Mouse (Mus musculus) intestine, postnatal 0 days (tissue): ENCODE data around the gene Cdca7l. TPM values are rescaled to one million over a fixed set of nuclear protein-coding genes. Genes with fewer than 3 reads are reported as not detected.
"Not testable (repeated sequence)": the region's sequence is repeated elsewhere in the genome, so short reads cannot be mapped to it uniquely, and the experiment has no call there.

Experiments
- ATAC-seq: fragments of 200-750 bp; cut with Nextera tagmentation; 2 replicates; pipeline ENCODE4 v1.8.0; 2017; ENCODE audit warnings: mild to moderate bottlenecking, moderate TSS enrichment, moderate library complexity
- H3K27ac ChIP-seq: fragments of 300-500 bp; sonication (generic); 2 replicates; pipeline ENCODE4 v1.5.1; 2014; ENCODE audit warnings: mild to moderate bottlenecking, low read depth, low read length, moderate library complexity
- H3K27me3 ChIP-seq: fragments of 300-500 bp; sonication (generic); replicated peaks from 2 replicates; pipeline ENCODE4 v1.6.1; 2014; ENCODE audit warnings: low read length, mixed read lengths; ENCODE audit not compliant: control insufficient read depth, insufficient read depth
- H3K36me3 ChIP-seq: fragments of 300-500 bp; sonication (generic); 2 replicates; pipeline ENCODE4 v1.6.1; 2014; ENCODE audit warnings: mild to moderate bottlenecking, moderate library complexity; ENCODE audit not compliant: control insufficient read depth, insufficient read depth
- H3K4me1 ChIP-seq: fragments of 300-500 bp; sonication (generic); replicated peaks from 2 replicates; pipeline ENCODE4 v1.6.1; 2014; ENCODE audit warnings: antibody characterized with exemption, low read length, mixed read lengths; ENCODE audit not compliant: control insufficient read depth, insufficient read depth
- H3K4me2 ChIP-seq: fragments of 300-500 bp; sonication (generic); replicated peaks from 2 replicates; pipeline ENCODE4 v1.6.1; 2014; ENCODE audit warnings: low read depth, mild to moderate bottlenecking, moderate library complexity
- H3K4me3 ChIP-seq: fragments of 300-500 bp; sonication (generic); 2 replicates; pipeline ENCODE4 v1.5.1; 2014; ENCODE audit warnings: low read depth, low read length
- H3K9ac ChIP-seq: fragments of 300-500 bp; sonication (generic); 2 replicates; pipeline ENCODE4 v1.6.1; 2014; ENCODE audit warnings: mild to moderate bottlenecking, low read depth, low read length
- H3K9me3 ChIP-seq: fragments of 300-500 bp; sonication (generic); 2 replicates; pipeline ENCODE4 v1.6.1; 2016; ENCODE audit warnings: mixed run types; ENCODE audit not compliant: control insufficient read depth
- CTCF ChIP-seq: sonication (generic); IDR thresholded peaks from 2 replicates; pipeline ENCODE4 v1.5.1; 2016; ENCODE audit warnings: low read depth, mild to moderate bottlenecking, control low read depth, antibody characterized with exemption, moderate library complexity
- WGBS: fragments of 180-500 bp; shearing (Covaris S2); extraction: QIAGEN DNeasy Blood & Tissue Kit; methylation state at CpG from one replicate; pipeline ENCODE4 v1.1.7; 2014; 5-methylcytosine and 5-hydroxymethylcytosine counted together
- polyA plus RNA-seq: library from polyadenylated mRNA; unstranded; fragments of >200 nt; fragmentation: Nextera tagmentation; extraction: Ambion mirVana; gene quantifications from 2 replicates; pipeline ENCODE4 v1.2.1, GENCODE M21; 2015

Cdca7l gene
- polyA plus RNA-seq, 1 experiment from 2014 or later = 8.2 TPM

- Histone ChIP-seq H3K4me2 (no peak overlapping the region), H3K27ac (no peak overlapping the region), H3K4me1 (no peaks in the 10 kb centered on the region), H3K4me3 (no peak overlapping the region), H3K9ac (no peak overlapping the region), H3K27me3 (no peaks in the 10 kb centered on the region), H3K36me3 (peaks cover 11% of the 10 kb centered on the region; the same call in 1 of the 2 replicates), H3K9me3 (no peaks in the 10 kb centered on the region)
- ATAC-seq = no peak
- no peak for TF ChIP-seq CTCF
- WGBS = 85% methylated on average over 4 of the region's 4 CpGs
These were observed 63.8 kb downstream of the Cdca7l start for GRCm38 (mm10) chr12:117867708-117868564.

GRCm38 (mm10) chr12:117872265-117872664 is 68.2 kb downstream of the Cdca7l start:
- H3K36me3 ChIP-seq = peaks cover 24% of the 10 kb centered on the region
- no peak for ATAC-seq
- H3K4me1 ChIP-seq = no peaks in the 10 kb centered on the region
- H3K4me3 ChIP-seq = no peak overlapping the region
- no peak for TF ChIP-seq CTCF
- no peaks in the 10 kb centered on the region for H3K27me3 ChIP-seq
- H3K4me2 ChIP-seq = no peak overlapping the region
- H3K27ac ChIP-seq = no peak overlapping the region
- no peaks in the 10 kb centered on the region for H3K9me3 ChIP-seq
- WGBS = 81% methylated on average over 5 of the region's 5 CpGs
- no peak overlapping the region for H3K9ac ChIP-seq

- Histone ChIP-seq H3K9ac (no peak overlapping the region), H3K27me3 (no peaks in the 10 kb centered on the region), H3K27ac (no peak overlapping the region), H3K4me2 (no peak overlapping the region), H3K36me3 (peaks cover 17% of the 10 kb centered on the region), H3K4me3 (no peak overlapping the region), H3K4me1 (no peaks in the 10 kb centered on the region), H3K9me3 (no peaks in the 10 kb centered on the region)
- no peak for TF ChIP-seq CTCF
- WGBS = 85% methylated on average over 13 of the region's 13 CpGs
- ATAC-seq = no peak
These were observed 74.3 kb downstream of the Cdca7l start for GRCm38 (mm10) chr12:117878341-117878740.

- Histone ChIP-seq H3K4me2 (no peak overlapping the region), H3K36me3 (no peaks in the 10 kb centered on the region), H3K27me3 (no peaks in the 10 kb centered on the region), H3K4me1 (no peaks in the 10 kb centered on the region), H3K27ac (no peak overlapping the region), H3K9ac (no peak overlapping the region), H3K4me3 (no peak overlapping the region), H3K9me3 (no peaks in the 10 kb centered on the region)
- no peak for TF ChIP-seq CTCF
- 91% methylated on average over 2 of the region's 2 CpGs for WGBS
- ATAC-seq = no peak
These were observed 80.5 kb downstream of the Cdca7l start for GRCm38 (mm10) chr12:117884627-117885026.

- Histone ChIP-seq H3K9me3 (no peaks in the 10 kb centered on the region), H3K9ac (no peak overlapping the region), H3K4me2 (no peak overlapping the region), H3K27me3 (no peaks in the 10 kb centered on the region), H3K4me3 (no peak overlapping the region), H3K36me3 (no peaks in the 10 kb centered on the region), H3K4me1 (no peaks in the 10 kb centered on the region), H3K27ac (no peak overlapping the region)
- WGBS = 43% methylated on average over 3 of the region's 3 CpGs
- no peak for TF ChIP-seq CTCF
- ATAC-seq = no peak
These were observed 83.3 kb downstream of the Cdca7l start for GRCm38 (mm10) chr12:117887422-117887821.

- H3K9ac ChIP-seq, H3K27me3 ChIP-seq, H3K9me3 ChIP-seq, H3K4me1 ChIP-seq, H3K27ac ChIP-seq, H3K4me2 ChIP-seq, H3K36me3 ChIP-seq, ATAC-seq, H3K4me3 ChIP-seq: not testable (repeated sequence)
- WGBS = no CpG with 5 or more reads among the region's 4 CpGs
These were observed 96.7 kb downstream of the Cdca7l start for GRCm38 (mm10) chr12:117900798-117901197.

GRCm38 (mm10) chr12:117901352-117901751 is 97.3 kb downstream of the Cdca7l start:
- not testable (repeated sequence) for H3K36me3 ChIP-seq, ATAC-seq, H3K4me2 ChIP-seq, H3K9me3 ChIP-seq, H3K27me3 ChIP-seq, H3K4me3 ChIP-seq, H3K27ac ChIP-seq, H3K4me1 ChIP-seq, H3K9ac ChIP-seq
- 16% methylated on average over 1 of the region's 4 CpGs for WGBS
